Mouse (Mus musculus) cortical plate, adult 2 months (tissue): ENCODE data around the gene Mad1l1.

Source experiments
- CTCF ChIP-seq: fragments of 200-500 bp; IDR thresholded peaks from 2 replicates; pipeline ENCODE4 v1.5.1; 2011; ENCODE audit warnings: mild to moderate bottlenecking, control low read depth, low read length; ENCODE audit not compliant: insufficient read depth; ENCODE audit errors: extremely low read depth
- POLR2A ChIP-seq: fragments of 200-500 bp; IDR thresholded peaks from 2 replicates; pipeline ENCODE4 v1.6.1; 2011; ENCODE audit warnings: mild to moderate bottlenecking, low read length, control low read depth; ENCODE audit not compliant: insufficient read depth; ENCODE audit errors: extremely low read depth

DNA sequence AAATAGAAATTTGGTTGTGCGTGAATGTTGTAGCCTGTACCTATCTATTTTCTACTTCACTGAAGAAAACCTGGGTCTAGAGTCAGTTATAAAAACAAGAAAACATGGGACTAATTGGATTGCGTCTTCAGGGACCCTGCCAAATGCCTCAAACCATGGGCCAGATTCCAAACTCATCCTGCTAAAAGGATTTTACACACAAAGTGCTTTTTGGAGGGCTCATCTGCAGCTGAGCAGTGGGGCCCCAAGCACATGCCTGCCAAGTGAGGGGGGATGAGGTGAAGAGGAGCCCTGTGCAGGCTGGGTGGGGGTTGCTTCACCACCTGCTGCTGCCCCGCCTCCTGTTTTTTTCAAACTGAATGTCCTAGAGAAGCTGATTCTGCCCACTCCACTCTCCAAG lies 199.4 kb downstream of the Mad1l1 start:
- TF ChIP-seq POLR2A: no peak
- TF ChIP-seq CTCF: no peak
